Mouse (Mus musculus): ENCODE measurements around the gene Vmn2r81. TPM values are rescaled to one million over a fixed set of nuclear protein-coding genes. Genes with fewer than 3 reads are reported as not detected.
A peak's percentile ranks its signal among the peaks of the same experiment; 100 is the strongest.
"Not testable (repeated sequence)": the region's sequence is repeated elsewhere in the genome, so short reads cannot be mapped to it uniquely, and the experiment has no call there.

The Vmn2r81 gene
- polyA plus RNA-seq (2015; fragmentation: Nextera tagmentation; extraction: Ambion mirVana), result not detected in 2 replicates

- H3K36me3 ChIP-seq; H3K4me1 ChIP-seq; H3K4me2 ChIP-seq; H3K9ac ChIP-seq; H3K27ac ChIP-seq; H3K4me3 ChIP-seq; H3K27me3 ChIP-seq; ATAC-seq (ENCODE audit: borderline replicate concordance, extremely low read depth, low FRiP score, low TSS enrichment); H3K9me3 ChIP-seq: not testable (repeated sequence)
- 53% methylated on average over 3 of the region's 3 CpGs for WGBS
Measured at GRCm38 (mm10) chr10:79247392-79247791, at the start of gene Vmn2r81. TSS of gene Vmn2r81 (plus strand) at chr10:79247692.

GRCm38 (mm10) chr10:79199973-79200372 lies 47.5 kb upstream of the Vmn2r81 start:
- 87% methylated on average over 1 of the region's 1 CpGs for WGBS
- not testable (repeated sequence) for H3K9ac ChIP-seq; ATAC-seq (ENCODE audit: borderline replicate concordance, extremely low read depth, low FRiP score, low TSS enrichment); H3K4me1 ChIP-seq; H3K4me3 ChIP-seq; H3K27ac ChIP-seq; H3K4me2 ChIP-seq; H3K27me3 ChIP-seq; H3K36me3 ChIP-seq; H3K9me3 ChIP-seq

DNA sequence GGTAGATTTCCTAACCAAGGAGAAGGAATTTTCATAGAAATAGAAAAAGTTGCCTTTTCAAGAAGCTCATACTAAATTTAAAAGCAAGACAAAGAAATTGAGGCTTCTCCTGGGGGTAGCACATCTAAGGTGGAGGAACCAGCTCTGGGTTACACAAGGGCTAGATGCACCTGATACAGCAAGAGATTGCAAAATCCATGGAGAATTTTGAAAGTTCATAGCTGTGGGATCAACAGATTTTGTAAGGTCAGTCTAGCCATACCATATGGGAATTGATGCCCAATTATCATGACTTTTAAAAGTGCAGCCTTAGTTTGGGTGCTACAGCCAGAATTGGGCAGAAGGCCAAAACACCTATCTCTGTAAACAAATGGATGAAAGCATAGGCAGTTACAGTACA lies 27.1 kb upstream of the Vmn2r81 start:
- Histone ChIP-seq H3K27me3 (no peaks in the 10 kb centered on the region), H3K36me3 (no peaks in the 10 kb centered on the region), H3K9ac (no peak overlapping the region), H3K27ac (no peak overlapping the region), H3K4me2 (no peak overlapping the region), H3K9me3 (no peaks in the 10 kb centered on the region), H3K4me3 (no peak overlapping the region), H3K4me1 (no peaks in the 10 kb centered on the region)
- ATAC-seq (ENCODE audit: borderline replicate concordance, extremely low read depth, low FRiP score, low TSS enrichment), result no peak

GRCm38 (mm10) chr10:79221606-79222005 lies 25.9 kb upstream of the Vmn2r81 start:
- H3K27ac ChIP-seq, result no peak overlapping the region
- H3K27me3 ChIP-seq, result no peaks in the 10 kb centered on the region
- no peak overlapping the region for H3K4me2 ChIP-seq
- no peak for ATAC-seq (ENCODE audit: borderline replicate concordance, extremely low read depth, low FRiP score, low TSS enrichment)
- no peak overlapping the region for H3K9ac ChIP-seq
- H3K36me3 ChIP-seq, result no peaks in the 10 kb centered on the region
- H3K4me1 ChIP-seq, result no peaks in the 10 kb centered on the region
- no peaks in the 10 kb centered on the region for H3K9me3 ChIP-seq
- no peak overlapping the region for H3K4me3 ChIP-seq

DNA sequence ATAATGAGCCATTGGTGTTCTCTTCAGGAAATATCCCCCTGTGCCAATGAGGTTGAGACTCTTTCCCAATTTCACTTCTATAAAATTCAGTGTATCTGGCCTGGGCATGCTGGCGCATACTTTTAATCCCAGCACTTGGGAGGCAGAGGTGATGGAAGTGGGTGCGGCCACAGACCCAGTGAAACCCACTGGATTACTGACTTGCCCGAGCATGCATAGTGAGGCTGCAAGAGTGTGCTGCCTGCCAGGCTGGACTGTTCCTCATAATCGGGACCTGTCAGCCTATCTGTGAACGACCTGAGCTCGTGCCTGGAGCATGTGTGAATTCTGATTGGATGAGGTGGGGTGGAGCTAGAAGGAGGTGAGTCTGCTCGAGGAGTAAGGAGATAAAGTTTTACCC lies 25.3 kb upstream of the Vmn2r81 start:
- WGBS, result 69% methylated on average over 7 of the region's 7 CpGs
- no peak overlapping the region for H3K27ac ChIP-seq
- H3K4me3 ChIP-seq, result no peak overlapping the region
- H3K4me2 ChIP-seq, result no peak overlapping the region
- no peaks in the 10 kb centered on the region for H3K36me3 ChIP-seq
- H3K9me3 ChIP-seq, result no peaks in the 10 kb centered on the region
- H3K27me3 ChIP-seq, result no peaks in the 10 kb centered on the region
- no peak overlapping the region for H3K9ac ChIP-seq
- ATAC-seq (ENCODE audit: borderline replicate concordance, extremely low read depth, low FRiP score, low TSS enrichment), result no peak
- H3K4me1 ChIP-seq, result no peaks in the 10 kb centered on the region

GRCm38 (mm10) chr10:79322033-79322736 lies 74.7 kb downstream of the Vmn2r81 start:
- ATAC-seq (ENCODE audit: borderline replicate concordance, extremely low read depth, low FRiP score, low TSS enrichment), result not testable (repeated sequence)

DNA sequence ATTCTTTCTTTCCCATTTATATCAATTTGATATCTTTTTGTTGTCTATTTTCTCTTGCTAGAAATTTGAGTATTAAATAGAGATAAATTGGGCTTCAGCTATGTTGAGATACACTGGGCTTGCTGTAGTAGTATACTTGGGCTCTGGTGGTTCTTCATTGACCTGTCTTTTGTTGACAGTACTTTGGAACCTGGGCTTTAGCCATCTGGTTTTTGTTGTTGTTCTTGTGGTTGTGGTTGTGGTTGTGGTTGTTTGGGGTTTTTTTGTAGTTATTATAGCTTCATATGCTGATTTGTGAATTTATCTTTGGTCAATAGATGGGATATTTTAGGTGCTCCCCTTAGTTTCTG lies 75.2 kb downstream of the Vmn2r81 start:
- Histone ChIP-seq H3K36me3 (no peaks in the 10 kb centered on the region), H3K4me1 (no peaks in the 10 kb centered on the region), H3K27me3 (no peaks in the 10 kb centered on the region), H3K4me3 (no peak overlapping the region), H3K9me3 (no peaks in the 10 kb centered on the region), H3K27ac (no peak overlapping the region), H3K4me2 (no peak overlapping the region), H3K9ac (no peak overlapping the region)
- ATAC-seq (ENCODE audit: borderline replicate concordance, extremely low read depth, low FRiP score, low TSS enrichment), result no peak

More at GRCm38 (mm10) chr10:79322033-79322736, 74.7 kb downstream of the Vmn2r81 start:
- H3K4me3 ChIP-seq, result peak overlapping the region; percentile 40
- not testable (repeated sequence) for H3K36me3 ChIP-seq, H3K27me3 ChIP-seq, H3K9me3 ChIP-seq, H3K4me1 ChIP-seq
- H3K9ac ChIP-seq, result peak overlapping the region; percentile 34; the same call in 1 of the 2 replicates
- H3K4me2 ChIP-seq, result peak overlapping the region; percentile 46
- peak overlapping the region; percentile 70 for H3K27ac ChIP-seq
- WGBS, result 2% methylated on average over 16 of the region's 16 CpGs

Other genes with a start within 250 kb of the Vmn2r81 start
- gene Olfr1351, start 235.2 kb upstream of the Vmn2r81 start, polyA plus RNA-seq (2015; fragmentation: Nextera tagmentation; extraction: Ambion mirVana), result not detected in 2 replicates
- gene Olfr57, start 219.0 kb upstream of the Vmn2r81 start, polyA plus RNA-seq (2015; fragmentation: Nextera tagmentation; extraction: Ambion mirVana), result not detected in 2 replicates
- 27.9 and 31.1 TPM in 2 replicates for gene 2610008E11Rik, start 150.1 kb upstream of the Vmn2r81 start, polyA plus RNA-seq (2015; fragmentation: Nextera tagmentation; extraction: Ambion mirVana)
- not detected in 2 replicates for gene Vmn2r80, start 98.9 kb upstream of the Vmn2r81 start, polyA plus RNA-seq (2015; fragmentation: Nextera tagmentation; extraction: Ambion mirVana)
- not detected in 2 replicates for gene Vmn2r82, start 108.8 kb downstream of the Vmn2r81 start, polyA plus RNA-seq (2015; fragmentation: Nextera tagmentation; extraction: Ambion mirVana)
- gene Vmn2r83, start 221.0 kb downstream of the Vmn2r81 start, polyA plus RNA-seq (2015; fragmentation: Nextera tagmentation; extraction: Ambion mirVana), result not detected in 2 replicates

Measured in lung, embryonic 15.5 days (tissue).